Mouse (Mus musculus) midbrain, embryonic 14.5 days (tissue): ENCODE measurements around the gene Gcn1l1. TPM values are rescaled to one million over a fixed set of nuclear protein-coding genes. Genes with fewer than 3 reads are reported as not detected.

Source experiments
- ATAC-seq: fragments of 200-750 bp; cut with Nextera tagmentation; 2 replicates; pipeline ENCODE4 v1.8.0; 2017; ENCODE audit warnings: moderate number of reproducible peaks, moderate library complexity; ENCODE audit not compliant: low FRiP score, low TSS enrichment
- DNase-seq: peaks from one replicate; pipeline ENCODE4 v3.0.0-alpha.2; 2015
- H3K27ac ChIP-seq: fragments of 300-500 bp; sonication (generic); replicated peaks from 2 replicates; pipeline ENCODE4 v1.5.1; 2014; ENCODE audit warnings: mild to moderate bottlenecking, low read depth, low read length, moderate library complexity
- H3K27me3 ChIP-seq: fragments of 300-500 bp; sonication (generic); 2 replicates; pipeline ENCODE4 v1.6.1; 2014; ENCODE audit warnings: low read length, control low read depth, mixed read lengths; ENCODE audit not compliant: control insufficient read depth, insufficient read depth
- H3K36me3 ChIP-seq: fragments of 300-500 bp; sonication (generic); 2 replicates; pipeline ENCODE4 v1.6.1; 2014; ENCODE audit warnings: low read length, control low read depth; ENCODE audit not compliant: control insufficient read depth, insufficient read depth
- H3K4me1 ChIP-seq: fragments of 300-500 bp; sonication (generic); 2 replicates; pipeline ENCODE4 v1.6.1; 2014; ENCODE audit warnings: mild to moderate bottlenecking, antibody characterized with exemption, low read length, control low read depth; ENCODE audit not compliant: control insufficient read depth, insufficient read depth
- H3K4me2 ChIP-seq: fragments of 300-500 bp; sonication (generic); 2 replicates; pipeline ENCODE4 v1.6.1; 2014; ENCODE audit warnings: mild to moderate bottlenecking, low read length, moderate library complexity
- H3K4me3 ChIP-seq: fragments of 300-500 bp; sonication (generic); replicated peaks from 2 replicates; pipeline ENCODE4 v1.5.1; 2014; ENCODE audit warnings: low read depth, low read length
- H3K9ac ChIP-seq: fragments of 300-500 bp; sonication (generic); replicated peaks from 2 replicates; pipeline ENCODE4 v1.6.1; 2014; ENCODE audit warnings: mild to moderate bottlenecking, low read length, moderate library complexity
- H3K9me3 ChIP-seq: fragments of 300-500 bp; sonication (generic); 2 replicates; pipeline ENCODE4 v1.6.1; 2016; ENCODE audit warnings: low read length, control low read depth, mixed read lengths; ENCODE audit not compliant: control insufficient read depth
- WGBS: fragments of 180-500 bp; shearing (Covaris S2); extraction: QIAGEN DNeasy Blood & Tissue Kit; methylation state at CpG from one replicate; pipeline ENCODE4 v1.1.7; 2014; 5-methylcytosine and 5-hydroxymethylcytosine counted together
- polyA plus RNA-seq: library from polyadenylated mRNA; unstranded; fragments of >200 nt; fragmentation: Nextera tagmentation; extraction: Ambion mirVana; gene quantifications from 2 replicates; pipeline ENCODE4 v1.2.1, GENCODE M21; 2014

Gcn1l1 gene
- polyA plus RNA-seq, 1 experiment from 2014 or later: 51.2 TPM

GRCm38 (mm10) chr5:115626237-115626886, 61.3 kb downstream of the Gcn1l1 start:
- H3K27me3 ChIP-seq: no peaks in the 10 kb centered on the region
- no peak overlapping the region for H3K4me2 ChIP-seq
- 87% methylated on average over 10 of the region's 10 CpGs for WGBS
- H3K4me3 ChIP-seq: no peak overlapping the region
- H3K27ac ChIP-seq: no peak overlapping the region
- DNase-seq (no peak), ATAC-seq (no peak)
- no peaks in the 10 kb centered on the region for H3K9me3 ChIP-seq
- peaks cover 12% of the 10 kb centered on the region for H3K36me3 ChIP-seq
- no peak overlapping the region for H3K9ac ChIP-seq
- H3K4me1 ChIP-seq: no peaks in the 10 kb centered on the region

GRCm38 (mm10) chr5:115628083-115628482, 63.0 kb downstream of the Gcn1l1 start:
- Histone ChIP-seq H3K27me3 (no peaks in the 10 kb centered on the region), H3K9ac (no peak overlapping the region), H3K4me1 (peaks cover 8% of the 10 kb centered on the region), H3K9me3 (no peaks in the 10 kb centered on the region), H3K4me2 (no peak overlapping the region), H3K36me3 (peaks cover 1% of the 10 kb centered on the region; the same call in 1 of the 2 replicates), H3K4me3 (no peak overlapping the region), H3K27ac (no peak overlapping the region)
- 78% methylated on average over 8 of the region's 8 CpGs for WGBS
- ATAC-seq (no peak), DNase-seq (no peak)

- peaks cover 14% of the 10 kb centered on the region for H3K4me1 ChIP-seq
- H3K27me3 ChIP-seq: no peaks in the 10 kb centered on the region
- no peak overlapping the region for H3K27ac ChIP-seq
- no peak overlapping the region for H3K9ac ChIP-seq
- 92% methylated on average over 4 of the region's 4 CpGs for WGBS
- no peak for ATAC-seq
- no peak overlapping the region for H3K4me3 ChIP-seq
- DNase-seq: no peak
- no peak overlapping the region for H3K4me2 ChIP-seq
- no peaks in the 10 kb centered on the region for H3K9me3 ChIP-seq
- H3K36me3 ChIP-seq: no peaks in the 10 kb centered on the region
Measured at GRCm38 (mm10) chr5:115629672-115630071, 64.6 kb downstream of the Gcn1l1 start.

GRCm38 (mm10) chr5:115630291-115630690, 65.2 kb downstream of the Gcn1l1 start:
- no peak overlapping the region for H3K4me3 ChIP-seq
- H3K4me2 ChIP-seq: no peak overlapping the region
- ATAC-seq: no peak

GRCm38 (mm10) chr5:115631505-115632357, 66.7 kb downstream of the Gcn1l1 start, which contains the start of gene Rab35:
Gene Rab35, plus strand, starts transcription at chr5:115631908.
- peak within 1 kb of the TSS; percentile 90 for H3K27ac ChIP-seq
- DNase-seq: peak; percentile 99
- H3K4me2 ChIP-seq: peak within 1 kb of the TSS; percentile 82
- no peaks in the 10 kb centered on the region for H3K27me3 ChIP-seq
- H3K9ac ChIP-seq: peak within 1 kb of the TSS; percentile 90
- WGBS: 1% methylated on average over 64 of the region's 125 CpGs
- no peaks in the 10 kb centered on the region for H3K36me3 ChIP-seq
- no peaks in the 10 kb centered on the region for H3K9me3 ChIP-seq
- peak; percentile 86 for ATAC-seq
- peak within 1 kb of the TSS; percentile 80 for H3K4me3 ChIP-seq
- H3K4me1 ChIP-seq: peaks cover 17% of the 10 kb centered on the region

More at GRCm38 (mm10) chr5:115630291-115630690, 65.2 kb downstream of the Gcn1l1 start:
- Histone ChIP-seq H3K27me3 (no peaks in the 10 kb centered on the region), H3K9me3 (no peaks in the 10 kb centered on the region), H3K27ac (no peak overlapping the region), H3K9ac (no peak overlapping the region), H3K36me3 (no peaks in the 10 kb centered on the region), H3K4me1 (peaks cover 14% of the 10 kb centered on the region)
- DNase-seq: no peak
- 39% methylated on average over 5 of the region's 5 CpGs for WGBS

- DNase-seq (peak; percentile 63), ATAC-seq (peak; percentile 22; the same call in 1 of the 2 replicates)
- no peaks in the 10 kb centered on the region for H3K36me3 ChIP-seq
- peak overlapping the region; percentile 90 for H3K9ac ChIP-seq
- H3K9me3 ChIP-seq: no peaks in the 10 kb centered on the region
- H3K27ac ChIP-seq: peak overlapping the region; percentile 90
- 2% methylated on average over 30 of the region's 30 CpGs for WGBS
- peak overlapping the region; percentile 75 for H3K4me2 ChIP-seq
- no peaks in the 10 kb centered on the region for H3K27me3 ChIP-seq
- peak overlapping the region; percentile 80 for H3K4me3 ChIP-seq
- H3K4me1 ChIP-seq: peaks cover 17% of the 10 kb centered on the region
Measured at GRCm38 (mm10) chr5:115632358-115632714, 67.3 kb downstream of the Gcn1l1 start.

- Histone ChIP-seq H3K9me3 (no peaks in the 10 kb centered on the region), H3K4me1 (peaks cover 17% of the 10 kb centered on the region)
- ATAC-seq: no peak
Measured at GRCm38 (mm10) chr5:115633060-115633459, 68.0 kb downstream of the Gcn1l1 start.

GRCm38 (mm10) chr5:115634046-115634445, 69.0 kb downstream of the Gcn1l1 start:
- Histone ChIP-seq H3K27ac (no peak overlapping the region), H3K9ac (no peak overlapping the region), H3K9me3 (no peaks in the 10 kb centered on the region), H3K27me3 (no peaks in the 10 kb centered on the region), H3K4me3 (no peak overlapping the region), H3K4me2 (no peak overlapping the region), H3K36me3 (peaks cover 7% of the 10 kb centered on the region), H3K4me1 (peaks cover 17% of the 10 kb centered on the region)
- ATAC-seq: no peak
- 92% methylated on average over 8 of the region's 8 CpGs for WGBS
- DNase-seq: no peak

More at GRCm38 (mm10) chr5:115633060-115633459, 68.0 kb downstream of the Gcn1l1 start:
- peak; percentile 12 for DNase-seq
- no peak overlapping the region for H3K27ac ChIP-seq
- H3K4me3 ChIP-seq: peak overlapping the region; percentile 80
- H3K9ac ChIP-seq: no peak overlapping the region; the same call in 1 of the 2 replicates
- no peaks in the 10 kb centered on the region for H3K27me3 ChIP-seq
- H3K4me2 ChIP-seq: peak overlapping the region; percentile 75
- H3K36me3 ChIP-seq: no peaks in the 10 kb centered on the region
- WGBS: 40% methylated on average over 4 of the region's 4 CpGs
